Mouse (Mus musculus) liver, embryonic 13.5 days (tissue): ENCODE measurements around the gene Csn3. TPM values are rescaled to one million over a fixed set of nuclear protein-coding genes. Genes with fewer than 3 reads are reported as not detected.

Source experiments
- ATAC-seq: fragments of 200-750 bp; cut with Nextera tagmentation; 2 replicates; pipeline ENCODE4 v1.8.0; 2017; ENCODE audit warnings: low read depth, mild to moderate bottlenecking, moderate number of reproducible peaks, moderate library complexity
- DNase-seq: peaks from one replicate; pipeline ENCODE4 v3.0.0; 2022
- H3K27ac ChIP-seq: fragments of 300-500 bp; sonication (generic); 2 replicates; pipeline ENCODE4 v1.5.1; 2015; ENCODE audit warnings: moderate library complexity, mild to moderate bottlenecking, inconsistent platforms
- H3K27me3 ChIP-seq: fragments of 300-500 bp; sonication (generic); 2 replicates; pipeline ENCODE4 v1.6.1; 2015; ENCODE audit warnings: mild to moderate bottlenecking, inconsistent platforms
- H3K36me3 ChIP-seq: fragments of 300-500 bp; sonication (generic); 2 replicates; pipeline ENCODE4 v1.6.1; 2015; ENCODE audit warnings: mild to moderate bottlenecking, inconsistent platforms
- H3K4me1 ChIP-seq: fragments of 300-500 bp; sonication (generic); replicated peaks from 2 replicates; pipeline ENCODE4 v1.6.1; 2015; ENCODE audit warnings: inconsistent platforms
- H3K4me2 ChIP-seq: fragments of 300-500 bp; sonication (generic); 2 replicates; pipeline ENCODE4 v1.6.1; 2015; ENCODE audit warnings: inconsistent platforms, mild to moderate bottlenecking, moderate library complexity
- H3K4me3 ChIP-seq: fragments of 300-500 bp; sonication (generic); replicated peaks from 2 replicates; pipeline ENCODE4 v1.5.1; 2015; ENCODE audit warnings: mild to moderate bottlenecking, inconsistent platforms
- H3K9ac ChIP-seq: fragments of 300-500 bp; sonication (generic); 2 replicates; pipeline ENCODE4 v1.6.1; 2015; ENCODE audit warnings: mild to moderate bottlenecking, inconsistent platforms
- H3K9me3 ChIP-seq: fragments of 300-500 bp; sonication (generic); replicated peaks from 2 replicates; pipeline ENCODE4 v1.6.1; 2016; ENCODE audit warnings: inconsistent platforms
- WGBS: fragments of 180-500 bp; shearing (Covaris S2); methylation state at CpG from one replicate; pipeline ENCODE4 v1.1.7; 2015; ENCODE audit not compliant: insufficient replicate concordance; 5-methylcytosine and 5-hydroxymethylcytosine counted together
- polyA plus RNA-seq: library from polyadenylated mRNA; unstranded; fragments of >200 nt; fragmentation: Nextera tagmentation; extraction: Ambion mirVana; gene quantifications from 2 replicates; pipeline ENCODE4 v1.2.1, GENCODE M21; 2015

Csn3 gene
- polyA plus RNA-seq: not detected in 2 replicates

DNA sequence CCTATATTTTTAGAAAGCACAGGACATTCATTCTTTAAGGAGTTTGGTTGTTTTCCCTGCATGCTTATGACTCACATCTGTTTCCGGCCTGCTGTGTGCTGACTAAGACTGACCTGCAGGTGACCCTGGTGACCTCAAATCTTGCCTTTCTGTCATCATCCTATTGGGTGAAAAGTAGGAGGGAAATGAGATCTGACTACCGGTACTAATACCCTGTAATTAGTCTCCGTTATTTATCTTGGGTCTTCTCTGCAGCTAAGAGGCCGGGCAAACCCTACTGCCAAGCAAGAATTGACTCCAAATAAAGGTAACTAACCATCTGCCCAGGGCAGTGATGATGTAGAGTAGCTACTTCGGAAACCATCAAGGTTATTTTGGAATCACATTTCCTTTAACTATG, at the start of gene Csn3:
Gene Csn3, plus strand, starts transcription at position 208 of the 400 bp plus-strand sequence.
- DNase-seq (no peak), ATAC-seq (no peak)
- no peak within 1 kb of the TSS for H3K4me2 ChIP-seq
- H3K4me1 ChIP-seq: no peaks in the 10 kb centered on the region
- H3K9me3 ChIP-seq: no peaks in the 10 kb centered on the region
- H3K27me3 ChIP-seq: no peaks in the 10 kb centered on the region
- no peak within 1 kb of the TSS for H3K4me3 ChIP-seq
- no peaks in the 10 kb centered on the region for H3K36me3 ChIP-seq
- no peak within 1 kb of the TSS for H3K9ac ChIP-seq
- WGBS: 38% methylated on average over 5 of the region's 5 CpGs
- H3K27ac ChIP-seq: no peak within 1 kb of the TSS

- H3K36me3 ChIP-seq: no peaks in the 10 kb centered on the region
- H3K4me2 ChIP-seq: no peak within 1 kb of the TSS
- H3K4me3 ChIP-seq: no peak within 1 kb of the TSS
- H3K9ac ChIP-seq: no peak within 1 kb of the TSS
- ATAC-seq (no peak), DNase-seq (no peak)
- no peaks in the 10 kb centered on the region for H3K4me1 ChIP-seq
- no peaks in the 10 kb centered on the region for H3K27me3 ChIP-seq
- no peak within 1 kb of the TSS for H3K27ac ChIP-seq
- H3K9me3 ChIP-seq: no peaks in the 10 kb centered on the region
- 69% methylated on average over 1 of the region's 1 CpGs for WGBS
These were observed 40.6 kb upstream of the Csn3 start, which contains the start of gene Odam for GRCm38 (mm10) chr5:87884729-87885128. Odam (plus strand) TSS chr5:87885029.

DNA sequence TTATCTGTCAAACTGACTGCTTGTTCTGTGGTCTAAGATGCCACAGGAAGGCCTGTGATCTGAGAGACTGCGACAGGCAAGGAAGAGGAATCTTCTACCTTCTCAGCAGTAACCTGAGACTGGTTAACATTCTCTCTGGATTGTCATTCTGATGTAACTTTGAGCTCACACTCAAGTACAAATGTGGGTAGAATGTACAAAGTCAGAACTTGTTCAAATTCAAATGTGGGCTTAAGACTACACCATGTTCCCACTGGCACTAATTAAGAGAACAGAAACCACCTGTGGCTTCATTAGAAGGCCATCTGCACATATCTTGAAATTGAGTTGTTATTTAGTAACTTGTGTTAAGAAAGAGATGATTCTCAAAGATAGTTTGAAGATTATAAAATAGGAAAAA, 6.2 kb downstream of the Csn3 start:
- WGBS: 27% methylated on average over 1 of the region's 1 CpGs
- no peaks in the 10 kb centered on the region for H3K27me3 ChIP-seq

DNA sequence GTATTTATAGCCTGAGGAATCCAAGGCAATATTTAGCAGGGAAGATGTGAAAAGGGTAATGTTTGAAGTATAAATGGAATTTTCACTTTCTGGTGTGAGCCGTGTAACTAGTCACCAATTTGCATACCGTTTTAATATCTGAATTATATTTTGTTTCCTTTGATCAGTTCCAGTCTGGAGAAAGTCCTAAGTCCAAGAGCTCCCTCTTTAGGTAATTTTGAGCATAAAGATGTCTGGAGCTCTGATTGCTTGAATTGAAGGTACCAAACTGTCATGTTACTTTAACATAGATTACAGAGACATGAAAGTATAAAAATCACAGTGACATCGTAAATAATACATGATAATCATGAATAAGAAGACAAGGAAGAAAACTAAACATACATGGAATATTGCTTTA, 15.4 kb downstream of the Csn3 start:
- no peak overlapping the region for H3K4me3 ChIP-seq
- no peaks in the 10 kb centered on the region for H3K9me3 ChIP-seq
- no peaks in the 10 kb centered on the region for H3K27me3 ChIP-seq
- H3K9ac ChIP-seq: no peak overlapping the region
- H3K27ac ChIP-seq: no peak overlapping the region
- no peaks in the 10 kb centered on the region for H3K36me3 ChIP-seq
- H3K4me1 ChIP-seq: no peaks in the 10 kb centered on the region
- ATAC-seq (no peak), DNase-seq (no peak)
- 27% methylated on average over 3 of the region's 3 CpGs for WGBS
- no peak overlapping the region for H3K4me2 ChIP-seq

More for the DNA sequence above, 6.2 kb downstream of the Csn3 start:
- Histone ChIP-seq H3K9ac (no peak overlapping the region), H3K9me3 (no peaks in the 10 kb centered on the region), H3K4me2 (no peak overlapping the region), H3K4me3 (no peak overlapping the region), H3K36me3 (no peaks in the 10 kb centered on the region), H3K4me1 (no peaks in the 10 kb centered on the region), H3K27ac (no peak overlapping the region)
- ATAC-seq: no peak
- DNase-seq: no peak

- no peaks in the 10 kb centered on the region for H3K4me1 ChIP-seq
- no peak overlapping the region for H3K27ac ChIP-seq
- DNase-seq: no peak
- no peaks in the 10 kb centered on the region for H3K9me3 ChIP-seq
- ATAC-seq: no peak
- no peak overlapping the region for H3K9ac ChIP-seq
- H3K27me3 ChIP-seq: no peaks in the 10 kb centered on the region
- no peak overlapping the region for H3K4me3 ChIP-seq
- no peaks in the 10 kb centered on the region for H3K36me3 ChIP-seq
- no peak overlapping the region for H3K4me2 ChIP-seq
These were observed 17.1 kb downstream of the Csn3 start for GRCm38 (mm10) chr5:87942515-87942914.

DNA sequence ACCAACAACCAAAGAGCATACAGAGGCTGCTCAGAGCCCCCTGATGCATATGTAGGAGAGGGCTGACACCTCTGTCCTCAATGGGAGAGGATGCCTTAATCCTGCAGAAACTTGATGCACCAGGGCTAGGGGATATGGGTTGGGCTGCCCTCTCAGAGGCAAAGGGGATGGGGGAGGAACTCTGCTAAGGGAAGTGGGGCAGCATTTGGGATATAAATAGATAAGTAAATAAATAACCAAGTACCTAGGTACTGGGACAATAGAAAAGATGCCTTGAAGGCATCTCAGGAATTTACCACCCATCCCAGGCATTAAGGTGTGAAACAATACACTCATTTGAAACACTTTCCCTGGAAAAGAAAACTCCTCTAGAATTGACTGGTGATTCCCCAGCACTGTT, 26.5 kb downstream of the Csn3 start:
- no peaks in the 10 kb centered on the region for H3K4me1 ChIP-seq
- no peak overlapping the region for H3K27ac ChIP-seq
- DNase-seq: no peak
- no peak overlapping the region for H3K9ac ChIP-seq
- H3K4me3 ChIP-seq: no peak overlapping the region
- no peak for ATAC-seq
- H3K4me2 ChIP-seq: no peak overlapping the region
- H3K9me3 ChIP-seq: no peaks in the 10 kb centered on the region
- H3K27me3 ChIP-seq: no peaks in the 10 kb centered on the region
- H3K36me3 ChIP-seq: no peaks in the 10 kb centered on the region

DNA sequence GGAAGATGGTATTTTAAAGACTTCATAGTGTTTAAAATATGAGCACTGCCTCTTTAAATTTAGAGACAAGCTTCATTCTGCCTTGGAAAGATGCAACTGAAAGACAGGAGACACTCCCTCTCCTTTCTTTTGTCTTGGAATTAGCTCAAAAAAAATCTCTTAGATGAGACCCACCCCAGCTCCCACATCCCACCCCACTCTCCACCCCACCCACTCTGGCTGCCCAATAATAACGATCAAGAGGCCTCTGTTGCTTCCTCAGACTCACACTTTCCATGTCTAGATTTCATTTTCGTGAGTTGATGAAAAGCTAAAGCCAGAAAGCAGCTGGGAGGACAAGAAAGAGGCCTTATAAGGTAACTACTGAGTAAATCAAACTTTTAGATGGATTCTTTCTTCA, 43.8 kb downstream of the Csn3 start, which contains the start of the genes 2310003L06Rik and Gm28434:
Gene 2310003L06Rik, plus strand, starts transcription at position 259 of the 400 bp plus-strand sequence.
Gene Gm28434, plus strand, starts transcription at position 317 of the 400 bp plus-strand sequence.
- no peak within 1 kb of the TSS for H3K27ac ChIP-seq
- no peaks in the 10 kb centered on the region for H3K9me3 ChIP-seq
- H3K4me1 ChIP-seq: no peaks in the 10 kb centered on the region
- H3K36me3 ChIP-seq: no peaks in the 10 kb centered on the region
- no peaks in the 10 kb centered on the region for H3K27me3 ChIP-seq
- no peak within 1 kb of the TSS for H3K4me2 ChIP-seq
- H3K9ac ChIP-seq: no peak within 1 kb of the TSS
- 34% methylated on average over 2 of the region's 2 CpGs for WGBS
- ATAC-seq: no peak
- no peak for DNase-seq
- H3K4me3 ChIP-seq: no peak within 1 kb of the TSS

DNA sequence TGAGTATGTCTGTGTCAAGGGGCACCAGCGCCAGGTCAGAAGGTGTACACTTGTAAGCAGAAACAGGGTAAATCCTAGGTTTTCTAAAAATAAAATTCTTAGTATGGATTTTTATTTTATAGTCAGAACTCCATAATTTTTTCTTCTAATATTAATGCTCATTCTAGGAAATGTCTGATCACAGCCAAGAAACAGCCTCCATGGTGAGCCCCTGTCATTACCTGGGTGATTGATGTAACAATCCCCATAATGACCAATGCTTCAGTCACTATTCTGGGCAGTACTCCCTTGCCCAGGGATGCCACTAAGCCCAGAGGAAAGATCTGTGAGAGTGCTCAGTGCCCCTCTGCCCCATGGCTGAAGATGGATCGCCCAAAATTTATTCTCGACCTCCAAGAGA, 53.8 kb downstream of the Csn3 start, which contains the start of gene Cabs1:
Gene Cabs1, plus strand, starts transcription at position 301 of the 400 bp plus-strand sequence.
- DNase-seq: no peak
- H3K27me3 ChIP-seq: no peaks in the 10 kb centered on the region
- no peaks in the 10 kb centered on the region for H3K36me3 ChIP-seq
- no peak for ATAC-seq
- 60% methylated on average over 3 of the region's 3 CpGs for WGBS
- H3K4me3 ChIP-seq: no peak within 1 kb of the TSS
- no peak within 1 kb of the TSS for H3K4me2 ChIP-seq
- H3K9ac ChIP-seq: no peak within 1 kb of the TSS
- no peaks in the 10 kb centered on the region for H3K9me3 ChIP-seq
- no peak within 1 kb of the TSS for H3K27ac ChIP-seq
- H3K4me1 ChIP-seq: no peaks in the 10 kb centered on the region

Other genes starting within 250 kb of the Csn3 start
- gene Csn2, start 225.9 kb upstream of the Csn3 start, polyA plus RNA-seq: not detected in 2 replicates
- gene Csn1s2a, start 151.0 kb upstream of the Csn3 start, polyA plus RNA-seq: not detected in 2 replicates
- gene Csn1s2b, start 117.5 kb upstream of the Csn3 start, polyA plus RNA-seq: not detected in 2 replicates
- not detected in 2 replicates for gene Prr27, start 99.9 kb upstream of the Csn3 start, polyA plus RNA-seq
- not detected in 2 replicates for gene Odam, start 40.5 kb upstream of the Csn3 start, polyA plus RNA-seq
- gene 2310003L06Rik, start 43.9 kb downstream of the Csn3 start, polyA plus RNA-seq: not detected in 2 replicates
- not detected in 2 replicates for gene Gm28434, start 43.9 kb downstream of the Csn3 start, polyA plus RNA-seq
- gene Cabs1, start 53.9 kb downstream of the Csn3 start, polyA plus RNA-seq: not detected in 2 replicates
- not detected in 2 replicates for gene Smr3a, start 77.0 kb downstream of the Csn3 start, polyA plus RNA-seq
- not detected in 2 replicates for gene Smr2, start 161.0 kb downstream of the Csn3 start, polyA plus RNA-seq
- gene Gm11116, start 186.0 kb downstream of the Csn3 start, polyA plus RNA-seq: not detected in 2 replicates
- gene Gm11115, start 228.5 kb downstream of the Csn3 start, polyA plus RNA-seq: not detected in 2 replicates